In genomic region chr17:45215067-45216049, GRCm38 (mm10) we compare ENCODE assay signal across 11 mouse cellular contexts.
A peak's percentile ranks its signal among the peaks of the same experiment; 100 is the strongest.
DNase-seq lines count a peak whose midpoint lies in the region; ATAC-seq lines count a peak whose summit lies in the region.
"Had no signal": no experiment of that assay in that cellular context is flagged by ENCODE, and none has a peak within 500 bp of the region (broad histone marks: within the 10 kb centered on the region; RNA-seq: fewer than 3 reads in every experiment).

No protein-coding gene starts in this region.

- H3K9ac ChIP-seq in lung, embryonic 16.5 days (ENCODE audit: low read length) = no peak overlapping the region
- no peak overlapping the region for H3K9ac ChIP-seq in hindbrain, embryonic 16.5 days (ENCODE audit: low read depth, low read length)
- no peak overlapping the region for H3K9ac ChIP-seq in neural tube, embryonic 12.5 days
- H3K9ac ChIP-seq: heart, embryonic 15.5 days; liver, embryonic 13.5 days had no signal

- H3K4me2 ChIP-seq in lung, embryonic 16.5 days (ENCODE audit: low read depth, low read length) = no peak overlapping the region
- no peak overlapping the region for H3K4me2 ChIP-seq in hindbrain, embryonic 16.5 days (ENCODE audit: low read length)
- H3K4me2 ChIP-seq in neural tube, embryonic 12.5 days (replicated peaks) = no peak overlapping the region
- H3K4me2 ChIP-seq: heart, embryonic 15.5 days; liver, embryonic 13.5 days had no signal

- no peak overlapping the region for H3K27ac ChIP-seq in lung, embryonic 16.5 days (ENCODE audit: low read length)
- H3K27ac ChIP-seq in hindbrain, embryonic 16.5 days (ENCODE audit: low read depth, low read length) = no peak overlapping the region
- H3K27ac ChIP-seq in neural tube, embryonic 12.5 days = peak overlapping the region; percentile 50; the same call in 1 of the 2 replicates
- H3K27ac ChIP-seq: gastrocnemius, adult 2 months; heart, embryonic 15.5 days; liver, embryonic 13.5 days had no signal

- no peak overlapping the region for H3K4me3 ChIP-seq in lung, embryonic 16.5 days (ENCODE audit: low read length)
- H3K4me3 ChIP-seq in hindbrain, embryonic 16.5 days (ENCODE audit: low read length) = no peak overlapping the region
- no peak overlapping the region for H3K4me3 ChIP-seq in neural tube, embryonic 12.5 days
- H3K4me3 ChIP-seq: gastrocnemius, adult 2 months; heart, embryonic 15.5 days; liver, embryonic 13.5 days had no signal

- no peaks in the 10 kb centered on the region for H3K27me3 ChIP-seq in lung, embryonic 16.5 days (ENCODE audit: control insufficient read depth, insufficient read depth, low read depth, low read length)
- H3K27me3 ChIP-seq in hindbrain, embryonic 16.5 days (replicated peaks; ENCODE audit: control insufficient read depth, insufficient read depth, low read length) = no peaks in the 10 kb centered on the region
- no peaks in the 10 kb centered on the region for H3K27me3 ChIP-seq in neural tube, embryonic 12.5 days (replicated peaks)
- H3K27me3 ChIP-seq: heart, embryonic 15.5 days; liver, embryonic 13.5 days had no signal

- no peaks in the 10 kb centered on the region; the same call in 1 of the 2 replicates for H3K9me3 ChIP-seq in lung, embryonic 16.5 days (ENCODE audit: control insufficient read depth, low read length)
- peaks cover 2% of the 10 kb centered on the region; the same call in 1 of the 2 replicates for H3K9me3 ChIP-seq in hindbrain, embryonic 16.5 days (ENCODE audit: control insufficient read depth, low read length)
- no peaks in the 10 kb centered on the region for H3K9me3 ChIP-seq in neural tube, embryonic 12.5 days
- H3K9me3 ChIP-seq: heart, embryonic 15.5 days; liver, embryonic 13.5 days had no signal

- no peaks in the 10 kb centered on the region for H3K36me3 ChIP-seq in lung, embryonic 16.5 days (ENCODE audit: control insufficient read depth, insufficient read depth, low read length)
- no peaks in the 10 kb centered on the region for H3K36me3 ChIP-seq in hindbrain, embryonic 16.5 days (ENCODE audit: control insufficient read depth, insufficient read depth, low read length)
- no peaks in the 10 kb centered on the region for H3K36me3 ChIP-seq in neural tube, embryonic 12.5 days
- H3K36me3 ChIP-seq: heart, embryonic 15.5 days; liver, embryonic 13.5 days had no signal

- H3K4me1 ChIP-seq in lung, embryonic 16.5 days (replicated peaks; ENCODE audit: control insufficient read depth, insufficient read depth, low read length) = peaks cover 5% of the 10 kb centered on the region
- H3K4me1 ChIP-seq in hindbrain, embryonic 16.5 days (ENCODE audit: control insufficient read depth, insufficient read depth, low read depth, low read length) = no peaks in the 10 kb centered on the region
- H3K4me1 ChIP-seq in neural tube, embryonic 12.5 days = peaks cover 14% of the 10 kb centered on the region
- H3K4me1 ChIP-seq: liver, embryonic 13.5 days had no signal

- DNase-seq in lung, postnatal 4 days = no peak
- peak; percentile 18 for DNase-seq in fat pad, adult 2 months (ENCODE audit: extremely low read depth, low read depth, low spot score)
- no peak for DNase-seq in cerebellum, postnatal 25 days
- DNase-seq in cerebellum, adult 11-12 months = no peak
- DNase-seq: gastrocnemius, adult 2 months; kidney, adult 11 months; liver, embryonic 13.5 days had no signal

- 52% methylated on average over 15 of the region's 15 CpGs for WGBS in lung, embryonic 16.5 days
- WGBS in hindbrain, embryonic 16.5 days = 48% methylated on average over 15 of the region's 15 CpGs
- 41% methylated on average over 15 of the region's 15 CpGs for WGBS in neural tube, embryonic 12.5 days

- peak; percentile 66; the same call in 1 of the 2 replicates for ATAC-seq in lung, embryonic 16.5 days (ENCODE audit: low read depth)
- ATAC-seq in hindbrain, embryonic 16.5 days = peak; percentile 61
- peak; percentile 88 for ATAC-seq in neural tube, embryonic 12.5 days (ENCODE audit: low FRiP score, low read depth)
